Comparison of ENCODE assay signal across 23 mouse cellular contexts in the genomic region with DNA sequence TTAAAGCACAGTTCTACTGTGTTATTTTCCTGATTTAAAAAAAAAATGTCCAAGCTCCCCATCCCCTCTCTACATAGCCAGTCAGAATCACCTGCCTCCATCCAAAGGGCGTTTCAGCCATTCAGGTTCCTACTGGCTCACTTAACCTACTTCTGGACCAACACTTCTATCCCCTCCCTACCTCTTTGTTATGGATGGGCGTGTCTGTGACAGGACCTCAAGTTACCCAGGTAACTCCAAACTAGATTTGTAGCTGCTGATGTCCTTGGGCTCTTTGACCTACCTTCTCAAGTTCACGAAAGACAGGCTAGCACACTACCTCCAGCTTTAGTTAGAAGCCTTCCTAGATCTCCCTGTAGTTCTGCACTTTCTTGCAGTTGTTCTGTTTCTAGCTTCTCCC. TPM values are rescaled to one million over a fixed set of nuclear protein-coding genes. Genes with fewer than 3 reads are reported as not detected.
DNase-seq lines count a peak whose midpoint lies in the region; TF ChIP-seq lines count a peak whose summit lies in the region.
"Had no signal": no experiment of that assay in that cellular context is flagged by ENCODE, and none has a peak within 500 bp of the region (broad histone marks: within the 10 kb centered on the region; RNA-seq: fewer than 3 reads in every experiment).

No protein-coding gene starts in this region.

- TF ChIP-seq CTCF in gastrocnemius, adult 2 months (IDR thresholded peaks at IDR 0.05): no peak

- no peak for DNase-seq in gastrocnemius, adult 2 months
- DNase-seq in gastrocnemius, postnatal 14 days: no peak
- DNase-seq in ES-CJ7 (ENCODE audit: low read depth, low spot score) (peak; percentile 98), R1 (ENCODE audit: low read depth, low spot score) (peak; percentile 94)
- DNase-seq in thymus, postnatal 0 days (ENCODE audit: low spot score): no peak
- DNase-seq in yolk sac, embryonic 10.5 days (ENCODE audit: low spot score): no peak
- DNase-seq in adrenal gland, postnatal 36 days: no peak
- DNase-seq: adrenal gland, adult 8-10 months; adrenal gland, postnatal 25 days; B cell, adult 2 months; cerebellum, adult 11-12 months; cerebellum, adult 2 months; cerebellum, adult 9-10 months; cerebellum, postnatal 10 days; cerebellum, postnatal 25 days; forebrain, postnatal 0 days had no signal

- intact Hi-C loops in gastrocnemius, adult 2 months (cut with DNase I): no loop called here
- intact Hi-C loops in gastrocnemius, postnatal 14 days (cut with DNase I; ENCODE audit: low total_unique reads): no loop called here

- peak overlapping the region; percentile 94; the same call in 1 of the 2 replicates for H3K27ac ChIP-seq in gastrocnemius, adult 2 months
- H3K27ac ChIP-seq: embryonic facial prominence, embryonic 10.5 days; embryonic facial prominence, embryonic 12.5 days; forebrain, embryonic 13.5 days; forebrain, embryonic 15.5 days had no signal

- H3K4me3 ChIP-seq in gastrocnemius, adult 2 months: no peak overlapping the region
- H3K4me3 ChIP-seq: embryonic facial prominence, embryonic 10.5 days; embryonic facial prominence, embryonic 12.5 days; forebrain, embryonic 13.5 days; forebrain, embryonic 15.5 days had no signal

RNA-seq across cellular contexts. Expression of gene Ampd1, which starts 12.2 kb away (rescaled TPM):
- total RNA-seq in gastrocnemius, adult 2 months (2021): 1,000 to 10,000 TPM; 1,020 to 1,179 TPM
- total RNA-seq in gastrocnemius, postnatal 14 days (2021): 100 to 1,000 TPM; 685 to 695 TPM
- polyA plus RNA-seq in thymus, postnatal 0 days (2015; fragmentation: Nextera tagmentation; extraction: Ambion mirVana): 20.8 and 22.8 TPM in 2 replicates
- not detected for total RNA-seq in adrenal gland, postnatal 36 days (2021)
- total RNA-seq: adrenal gland, adult 8-10 months; adrenal gland, postnatal 25 days; CH12.LX; forebrain, postnatal 0 days had no signal
- polyA plus RNA-seq: cerebellum, adult 2 months; cortical plate, adult 2 months; embryonic facial prominence, embryonic 10.5 days; forebrain, embryonic 13.5 days; forebrain, postnatal 0 days; G1E had no signal

RNA-seq across cellular contexts. Expression of gene Dennd2c, which starts 16.4 kb away (rescaled TPM):
- 1 to 10 TPM; 2.3 to 2.5 TPM for total RNA-seq in gastrocnemius, adult 2 months (2021)
- 1 to 10 TPM; 2.9 to 4.7 TPM for total RNA-seq in gastrocnemius, postnatal 14 days (2021)
- 7.4 and 7.8 TPM in 2 replicates for polyA plus RNA-seq in thymus, postnatal 0 days (2015; fragmentation: Nextera tagmentation; extraction: Ambion mirVana)
- total RNA-seq in adrenal gland, postnatal 36 days (2021): 1 to 10 TPM; 1.5 to 1.7 TPM

RNA-seq across cellular contexts. Expression of gene Nras, which starts 27.9 kb away (rescaled TPM):
- total RNA-seq in gastrocnemius, adult 2 months (2021): 10 to 100 TPM; 50.1 to 53.5 TPM
- 10 to 100 TPM; 58.9 to 69.4 TPM for total RNA-seq in gastrocnemius, postnatal 14 days (2021)
- 80.7 and 88.1 TPM in 2 replicates for polyA plus RNA-seq in thymus, postnatal 0 days (2015; fragmentation: Nextera tagmentation; extraction: Ambion mirVana)
- total RNA-seq in adrenal gland, postnatal 36 days (2021): 10 to 100 TPM; 59.2 to 64.6 TPM

Comparison
In these comparisons a context has a peak if more than half of its experiments do, and no peak if none do; other contexts are left out.
1. DNase-seq: peak in ES-CJ7 (single experiment) and R1 (single experiment); none in gastrocnemius, adult 2 months (single experiment), gastrocnemius, postnatal 14 days (single experiment), thymus, postnatal 0 days (single experiment), yolk sac, embryonic 10.5 days (single experiment) and adrenal gland, postnatal 36 days (0 of 2).
2. RNA of gene Ampd1, which starts 12.2 kb away (total RNA-seq): 1,020 to 1,179 TPM in gastrocnemius, adult 2 months and 685 to 695 TPM in gastrocnemius, postnatal 14 days; not detected in adrenal gland, postnatal 36 days; every median in the first group is over 100 times any median in the second.